In the genomic region with DNA sequence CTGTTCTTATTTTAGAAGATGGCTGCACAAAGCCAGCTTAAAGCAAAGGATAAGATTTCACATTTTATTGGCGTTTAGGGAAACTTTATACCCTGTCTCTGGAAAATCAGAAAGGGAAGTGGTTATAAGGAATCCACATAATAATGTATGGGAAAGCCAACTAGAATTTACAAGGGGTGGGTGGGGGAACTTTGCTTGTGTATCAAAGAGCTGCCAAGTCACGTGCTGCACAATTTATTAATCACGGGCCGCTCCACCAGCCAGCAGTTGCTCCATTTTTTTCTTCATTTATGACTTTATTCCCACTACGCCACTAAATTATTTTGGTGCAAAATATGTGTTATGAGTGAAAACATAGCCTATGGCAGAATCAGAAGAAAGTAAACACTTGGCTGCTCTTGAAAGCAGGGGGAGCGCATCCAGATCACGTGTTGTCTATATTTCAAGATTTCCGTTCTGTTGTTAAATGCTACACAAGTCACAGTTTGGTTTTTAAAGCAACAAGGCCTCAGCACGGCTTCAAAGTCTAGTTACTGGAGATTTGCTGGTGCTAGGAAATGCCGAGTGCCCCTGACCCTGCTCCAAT, we compare ENCODE assay signal across 22 mouse cellular contexts.
DNase-seq lines count a peak whose midpoint lies in the region; ATAC-seq lines count a peak whose summit lies in the region.
"Had no signal": no experiment of that assay in that cellular context is flagged by ENCODE, and none has a peak within 500 bp of the region (broad histone marks: within the 10 kb centered on the region; RNA-seq: fewer than 3 reads in every experiment).

No protein-coding gene starts in this region.

- H3K9ac ChIP-seq in embryonic facial prominence, embryonic 12.5 days = no peak overlapping the region
- no peak overlapping the region for H3K9ac ChIP-seq in kidney, embryonic 16.5 days (replicated peaks; ENCODE audit: low read length)
- H3K9ac ChIP-seq: forebrain, postnatal 0 days; heart, embryonic 12.5 days; hindbrain, embryonic 13.5 days; liver, embryonic 12.5 days; midbrain, embryonic 12.5 days; neural tube, embryonic 13.5 days had no signal

- peaks cover 5% of the 10 kb centered on the region; the same call in 1 of the 2 replicates for H3K4me1 ChIP-seq in embryonic facial prominence, embryonic 12.5 days
- H3K4me1 ChIP-seq in embryonic facial prominence, embryonic 10.5 days = peaks cover 5% of the 10 kb centered on the region; the same call in 1 of the 2 replicates
- peaks cover 3% of the 10 kb centered on the region; the same call in 1 of the 2 replicates for H3K4me1 ChIP-seq in kidney, embryonic 16.5 days (ENCODE audit: insufficient read depth, low read length)
- H3K4me1 ChIP-seq: heart, embryonic 12.5 days; hindbrain, embryonic 13.5 days; liver, embryonic 12.5 days; midbrain, embryonic 12.5 days; neural tube, embryonic 13.5 days had no signal

- 0 out of 2 replicates have a peak overlapping the region, but pooled peaks have one; percentile 23 for H3K27ac ChIP-seq in embryonic facial prominence, embryonic 12.5 days
- H3K27ac ChIP-seq in embryonic facial prominence, embryonic 10.5 days (replicated peaks) = no peak overlapping the region
- no peak overlapping the region for H3K27ac ChIP-seq in kidney, embryonic 16.5 days (ENCODE audit: low read length)
- H3K27ac ChIP-seq: hindbrain, embryonic 13.5 days; layer of hippocampus, adult 2 months; liver, embryonic 12.5 days; macrophage; midbrain, embryonic 12.5 days; neural tube, embryonic 13.5 days had no signal

- no peak overlapping the region for H3K4me3 ChIP-seq in embryonic facial prominence, embryonic 12.5 days
- H3K4me3 ChIP-seq in embryonic facial prominence, embryonic 10.5 days = no peak overlapping the region
- H3K4me3 ChIP-seq in kidney, embryonic 16.5 days (ENCODE audit: low read length) = no peak overlapping the region
- H3K4me3 ChIP-seq: heart, embryonic 12.5 days; hindbrain, embryonic 13.5 days; layer of hippocampus, adult 2 months; liver, embryonic 12.5 days; midbrain, embryonic 12.5 days; neural tube, embryonic 13.5 days had no signal

- no peaks in the 10 kb centered on the region for H3K36me3 ChIP-seq in embryonic facial prominence, embryonic 12.5 days
- H3K36me3 ChIP-seq in embryonic facial prominence, embryonic 10.5 days (replicated peaks) = no peaks in the 10 kb centered on the region
- H3K36me3 ChIP-seq in kidney, embryonic 16.5 days (ENCODE audit: insufficient read depth, low read length) = no peaks in the 10 kb centered on the region
- H3K36me3 ChIP-seq: heart, embryonic 12.5 days; hindbrain, embryonic 13.5 days; liver, embryonic 12.5 days; midbrain, embryonic 12.5 days; neural tube, embryonic 13.5 days had no signal

- ATAC-seq in embryonic facial prominence, embryonic 12.5 days (ENCODE audit: insufficient number of reproducible peaks, insufficient read depth, low FRiP score, low TSS enrichment) = no peak
- ATAC-seq in kidney, embryonic 16.5 days (ENCODE audit: low FRiP score, low TSS enrichment) = peak; percentile 77
- no peak for ATAC-seq in megakaryocyte, adult 5-6 weeks (ENCODE audit: poor library complexity, severe bottlenecking)
- ATAC-seq: forebrain, postnatal 0 days; liver, embryonic 12.5 days had no signal

- WGBS in embryonic facial prominence, embryonic 12.5 days = 56% methylated on average over 10 of the region's 10 CpGs
- WGBS in embryonic facial prominence, embryonic 10.5 days = 79% methylated on average over 10 of the region's 10 CpGs
- WGBS in kidney, embryonic 16.5 days = 34% methylated on average over 10 of the region's 10 CpGs

- no peaks in the 10 kb centered on the region for H3K27me3 ChIP-seq in embryonic facial prominence, embryonic 12.5 days
- no peaks in the 10 kb centered on the region for H3K27me3 ChIP-seq in embryonic facial prominence, embryonic 10.5 days (replicated peaks; ENCODE audit: low read depth, poor library complexity, severe bottlenecking)
- no peaks in the 10 kb centered on the region for H3K27me3 ChIP-seq in kidney, embryonic 16.5 days (ENCODE audit: insufficient read depth, low read length)
- H3K27me3 ChIP-seq: CH12.LX; heart, embryonic 12.5 days; hindbrain, embryonic 13.5 days; liver, embryonic 12.5 days; midbrain, embryonic 12.5 days; neural tube, embryonic 13.5 days had no signal

- DNase-seq in embryonic facial prominence, embryonic 10.5 days (ENCODE audit: low spot score) = no peak
- no peak for DNase-seq in kidney, adult 8-10 months
- DNase-seq in kidney, postnatal 10 days = peak; percentile 46
- no peak for DNase-seq in left cerebral cortex, adult 8-10 months (ENCODE audit: low spot score in 2 of 2)
- DNase-seq: cerebellum, adult 8-10 months; forebrain, postnatal 0 days; heart, postnatal 14 days; layer of hippocampus, postnatal 36 days; lung, adult 2 months; right cerebral cortex, adult 18-20 months; thymus, postnatal 14 days had no signal

- H3K4me2 ChIP-seq in embryonic facial prominence, embryonic 12.5 days (replicated peaks) = no peak overlapping the region
- no peak overlapping the region for H3K4me2 ChIP-seq in kidney, embryonic 16.5 days (replicated peaks; ENCODE audit: low read depth, low read length)
- H3K4me2 ChIP-seq: heart, embryonic 12.5 days; hindbrain, embryonic 13.5 days; liver, embryonic 12.5 days; midbrain, embryonic 12.5 days; neural tube, embryonic 13.5 days had no signal

- no peaks in the 10 kb centered on the region for H3K9me3 ChIP-seq in embryonic facial prominence, embryonic 12.5 days
- no peaks in the 10 kb centered on the region for H3K9me3 ChIP-seq in embryonic facial prominence, embryonic 10.5 days
- no peaks in the 10 kb centered on the region for H3K9me3 ChIP-seq in kidney, embryonic 16.5 days (ENCODE audit: low read length)
- H3K9me3 ChIP-seq: heart, embryonic 12.5 days; hindbrain, embryonic 13.5 days; liver, embryonic 12.5 days; midbrain, embryonic 12.5 days; neural tube, embryonic 13.5 days had no signal
